Comparison of ENCODE assay signal across 19 mouse cellular contexts in genomic region chr12:59456175-59456851, GRCm38 (mm10).
DNase-seq lines count a peak whose midpoint lies in the region; ATAC-seq and TF ChIP-seq lines count a peak whose summit lies in the region.
"Had no signal": no experiment of that assay in that cellular context is flagged by ENCODE, and none has a peak within 500 bp of the region (broad histone marks: within the 10 kb centered on the region; RNA-seq: fewer than 3 reads in every experiment).

No protein-coding gene starts in this region.

- WGBS in forebrain, embryonic 14.5 days, result 26% methylated on average over 5 of the region's 5 CpGs
- WGBS in forebrain, embryonic 10.5 days, result 62% methylated on average over 5 of the region's 5 CpGs
- WGBS in hindbrain, postnatal 0 days, result 28% methylated on average over 5 of the region's 5 CpGs
- WGBS in hindbrain, embryonic 12.5 days, result 61% methylated on average over 5 of the region's 5 CpGs
- WGBS in lung, adult 2 months, result 62% methylated on average over 5 of the region's 5 CpGs
- 45% methylated on average over 5 of the region's 5 CpGs for WGBS in midbrain, postnatal 0 days
- WGBS in heart, embryonic 12.5 days, result 63% methylated on average over 5 of the region's 5 CpGs

- no peaks in the 10 kb centered on the region for H3K36me3 ChIP-seq in forebrain, embryonic 14.5 days (ENCODE audit: control insufficient read depth, insufficient read depth, low read length)
- no peaks in the 10 kb centered on the region for H3K36me3 ChIP-seq in forebrain, embryonic 10.5 days (replicated peaks)
- H3K36me3 ChIP-seq in hindbrain, postnatal 0 days (ENCODE audit: insufficient read depth, low read length), result no peaks in the 10 kb centered on the region
- no peaks in the 10 kb centered on the region for H3K36me3 ChIP-seq in hindbrain, embryonic 12.5 days
- H3K36me3 ChIP-seq in midbrain, postnatal 0 days (ENCODE audit: insufficient read depth, low read length), result no peaks in the 10 kb centered on the region
- H3K36me3 ChIP-seq in heart, embryonic 12.5 days, result no peaks in the 10 kb centered on the region
- H3K36me3 ChIP-seq: kidney, embryonic 15.5 days; limb, embryonic 13.5 days; liver, embryonic 12.5 days; neural tube, embryonic 12.5 days had no signal

- H3K4me3 ChIP-seq in forebrain, embryonic 14.5 days (ENCODE audit: low read depth, low read length), result no peak overlapping the region
- no peak overlapping the region for H3K4me3 ChIP-seq in forebrain, embryonic 10.5 days
- no peak overlapping the region for H3K4me3 ChIP-seq in hindbrain, postnatal 0 days (ENCODE audit: low read length)
- no peak overlapping the region for H3K4me3 ChIP-seq in hindbrain, embryonic 12.5 days
- H3K4me3 ChIP-seq in lung, adult 2 months (replicated peaks; ENCODE audit: extremely low read depth, low read depth, low read length), result no peak overlapping the region
- no peak overlapping the region for H3K4me3 ChIP-seq in midbrain, postnatal 0 days (ENCODE audit: low read depth, low read length)
- no peak overlapping the region for H3K4me3 ChIP-seq in heart, embryonic 12.5 days
- H3K4me3 ChIP-seq: heart, adult 2 months; kidney, embryonic 15.5 days; limb, embryonic 13.5 days; liver, embryonic 12.5 days; neural tube, embryonic 12.5 days had no signal

- no peak overlapping the region for H3K27ac ChIP-seq in forebrain, embryonic 14.5 days (ENCODE audit: low read depth, low read length)
- no peak overlapping the region for H3K27ac ChIP-seq in forebrain, embryonic 10.5 days
- H3K27ac ChIP-seq in hindbrain, postnatal 0 days, result no peak overlapping the region
- H3K27ac ChIP-seq in hindbrain, embryonic 12.5 days, result no peak overlapping the region
- no peak overlapping the region for H3K27ac ChIP-seq in midbrain, postnatal 0 days (ENCODE audit: low read depth, low read length)
- H3K27ac ChIP-seq in heart, embryonic 12.5 days (ENCODE audit: poor library complexity, severe bottlenecking), result no peak overlapping the region
- H3K27ac ChIP-seq: heart, adult 2 months; kidney, embryonic 15.5 days; limb, embryonic 13.5 days; liver, embryonic 12.5 days; neural tube, embryonic 12.5 days had no signal

- TF ChIP-seq CTCF in hindbrain, postnatal 0 days (IDR thresholded peaks at IDR 0.05; ENCODE audit: low read depth), result no peak
- TF ChIP-seq CTCF in lung, adult 2 months (IDR thresholded peaks at IDR 0.05; ENCODE audit: insufficient read depth, low read length), result no peak
- no peak for TF ChIP-seq CTCF in midbrain, postnatal 0 days (IDR thresholded peaks at IDR 0.05)

- no peaks in the 10 kb centered on the region for H3K9me3 ChIP-seq in forebrain, embryonic 14.5 days (replicated peaks; ENCODE audit: control insufficient read depth, low read length)
- H3K9me3 ChIP-seq in forebrain, embryonic 10.5 days, result no peaks in the 10 kb centered on the region
- no peaks in the 10 kb centered on the region for H3K9me3 ChIP-seq in hindbrain, postnatal 0 days (ENCODE audit: low read length)
- no peaks in the 10 kb centered on the region for H3K9me3 ChIP-seq in hindbrain, embryonic 12.5 days (replicated peaks)
- no peaks in the 10 kb centered on the region for H3K9me3 ChIP-seq in midbrain, postnatal 0 days (ENCODE audit: low read length)
- no peaks in the 10 kb centered on the region for H3K9me3 ChIP-seq in heart, embryonic 12.5 days (replicated peaks)
- H3K9me3 ChIP-seq: kidney, embryonic 15.5 days; limb, embryonic 13.5 days; liver, embryonic 12.5 days; neural tube, embryonic 12.5 days had no signal

- peak; percentile 44 for DNase-seq in forebrain, embryonic 14.5 days (ENCODE audit: low spot score)
- DNase-seq in forebrain, embryonic 10.5 days (ENCODE audit: extremely low spot score, low spot score), result no peak
- peak; percentile 50 for DNase-seq in hindbrain, postnatal 0 days (ENCODE audit: low spot score)
- DNase-seq in lung, postnatal 36 days, result peak; percentile 0
- no peak for DNase-seq in lung, adult 2 months
- peak; percentile 41 for DNase-seq in midbrain, postnatal 0 days (ENCODE audit: low spot score)
- DNase-seq: cerebellum, adult 11-12 months; gastrocnemius, postnatal 14 days; heart, adult 2 months; kidney, adult 11 months; kidney, postnatal 36 days; lung, postnatal 4 days had no signal

- no peaks in the 10 kb centered on the region for H3K27me3 ChIP-seq in forebrain, embryonic 14.5 days (replicated peaks; ENCODE audit: control insufficient read depth, insufficient read depth, low read length)
- no peaks in the 10 kb centered on the region for H3K27me3 ChIP-seq in forebrain, embryonic 10.5 days (ENCODE audit: poor library complexity, severe bottlenecking)
- no peaks in the 10 kb centered on the region for H3K27me3 ChIP-seq in hindbrain, postnatal 0 days (ENCODE audit: insufficient read depth, low read length)
- H3K27me3 ChIP-seq in hindbrain, embryonic 12.5 days, result no peaks in the 10 kb centered on the region
- no peaks in the 10 kb centered on the region for H3K27me3 ChIP-seq in midbrain, postnatal 0 days (ENCODE audit: insufficient read depth, low read length)
- H3K27me3 ChIP-seq in heart, embryonic 12.5 days (replicated peaks), result no peaks in the 10 kb centered on the region
- H3K27me3 ChIP-seq: kidney, embryonic 15.5 days; limb, embryonic 13.5 days; liver, embryonic 12.5 days; neural tube, embryonic 12.5 days had no signal

- no peak for TF ChIP-seq POLR2A in lung, adult 2 months (IDR thresholded peaks at IDR 0.05; ENCODE audit: borderline replicate concordance, extremely low read depth, low read depth, low read length)

- 0 out of 2 replicates have a peak, but pooled peaks have one; percentile 23 for ATAC-seq in forebrain, embryonic 14.5 days
- ATAC-seq in hindbrain, postnatal 0 days, result peak; percentile 53; the same call in 1 of the 2 replicates
- no peak for ATAC-seq in hindbrain, embryonic 12.5 days (ENCODE audit: low FRiP score)
- no peak for ATAC-seq in midbrain, postnatal 0 days (ENCODE audit: low FRiP score)
- no peak for ATAC-seq in heart, embryonic 12.5 days (ENCODE audit: insufficient number of reproducible peaks, low FRiP score)
- ATAC-seq: liver, embryonic 12.5 days; Patski had no signal

- H3K4me2 ChIP-seq in forebrain, embryonic 14.5 days (ENCODE audit: low read length), result no peak overlapping the region
- no peak overlapping the region for H3K4me2 ChIP-seq in hindbrain, postnatal 0 days (ENCODE audit: low read depth, low read length)
- H3K4me2 ChIP-seq in hindbrain, embryonic 12.5 days (replicated peaks), result no peak overlapping the region
- H3K4me2 ChIP-seq in midbrain, postnatal 0 days (ENCODE audit: low read depth, low read length, poor library complexity, severe bottlenecking), result no peak overlapping the region
- H3K4me2 ChIP-seq in heart, embryonic 12.5 days, result no peak overlapping the region
- H3K4me2 ChIP-seq: kidney, embryonic 15.5 days; limb, embryonic 13.5 days; liver, embryonic 12.5 days; neural tube, embryonic 12.5 days had no signal

- peaks cover 6% of the 10 kb centered on the region; the same call in 1 of the 2 replicates for H3K4me1 ChIP-seq in forebrain, embryonic 14.5 days (ENCODE audit: control insufficient read depth, insufficient read depth, low read length)
- H3K4me1 ChIP-seq in forebrain, embryonic 10.5 days, result peaks cover 9% of the 10 kb centered on the region
- no peaks in the 10 kb centered on the region for H3K4me1 ChIP-seq in hindbrain, postnatal 0 days (ENCODE audit: insufficient read depth, low read length)
- no peaks in the 10 kb centered on the region for H3K4me1 ChIP-seq in hindbrain, embryonic 12.5 days
- H3K4me1 ChIP-seq in lung, adult 2 months (ENCODE audit: control insufficient read depth, insufficient read depth, low read length), result no peaks in the 10 kb centered on the region
- no peaks in the 10 kb centered on the region for H3K4me1 ChIP-seq in midbrain, postnatal 0 days (ENCODE audit: insufficient read depth, low read length)
- H3K4me1 ChIP-seq in heart, embryonic 12.5 days (replicated peaks), result no peaks in the 10 kb centered on the region
- H3K4me1 ChIP-seq: kidney, embryonic 15.5 days; liver, embryonic 12.5 days; neural tube, embryonic 12.5 days had no signal

- H3K9ac ChIP-seq in forebrain, embryonic 14.5 days (ENCODE audit: low read length), result no peak overlapping the region
- no peak overlapping the region for H3K9ac ChIP-seq in hindbrain, postnatal 0 days (replicated peaks; ENCODE audit: low read length)
- no peak overlapping the region for H3K9ac ChIP-seq in hindbrain, embryonic 12.5 days
- H3K9ac ChIP-seq in midbrain, postnatal 0 days (replicated peaks; ENCODE audit: low read length, poor library complexity, severe bottlenecking), result no peak overlapping the region
- no peak overlapping the region for H3K9ac ChIP-seq in heart, embryonic 12.5 days
- H3K9ac ChIP-seq: kidney, embryonic 15.5 days; limb, embryonic 13.5 days; liver, embryonic 12.5 days; neural tube, embryonic 12.5 days had no signal

Comparison
In these comparisons a context has a peak if more than half of its experiments do, and no peak if none do; other contexts are left out.
1. ATAC-seq: peak in forebrain, embryonic 14.5 days (single experiment) and hindbrain, postnatal 0 days (single experiment); none in hindbrain, embryonic 12.5 days (single experiment), midbrain, postnatal 0 days (single experiment) and heart, embryonic 12.5 days (single experiment).
2. DNase-seq: peak in forebrain, embryonic 14.5 days (single experiment), hindbrain, postnatal 0 days (single experiment), lung, postnatal 36 days (single experiment) and midbrain, postnatal 0 days (single experiment); none in forebrain, embryonic 10.5 days (single experiment) and lung, adult 2 months (single experiment).